Mouse (Mus musculus) forebrain, embryonic 15.5 days (tissue): ENCODE data around the gene Cep95. TPM values are rescaled to one million over a fixed set of nuclear protein-coding genes. Genes with fewer than 3 reads are reported as not detected.
"Not testable (repeated sequence)": the region's sequence is repeated elsewhere in the genome, so short reads cannot be mapped to it uniquely, and the experiment has no call there.

Experiments
- ATAC-seq: fragments of 200-750 bp; cut with Nextera tagmentation; replicated peaks from 2 replicates; pipeline ENCODE4 v1.8.0; 2017; ENCODE audit warnings: mild to moderate bottlenecking, moderate TSS enrichment, moderate library complexity
- H3K27ac ChIP-seq: fragments of 300-500 bp; sonication (generic); replicated peaks from 2 replicates; pipeline ENCODE4 v1.5.1; 2015; ENCODE audit warnings: mild to moderate bottlenecking, inconsistent platforms
- H3K27me3 ChIP-seq: fragments of 300-500 bp; sonication (generic); 2 replicates; pipeline ENCODE4 v1.6.1; 2015; ENCODE audit warnings: inconsistent platforms
- H3K36me3 ChIP-seq: fragments of 300-500 bp; sonication (generic); 2 replicates; pipeline ENCODE4 v1.6.1; 2015; ENCODE audit warnings: mild to moderate bottlenecking, inconsistent platforms
- H3K4me1 ChIP-seq: fragments of 300-500 bp; sonication (generic); 2 replicates; pipeline ENCODE4 v1.6.1; 2015; ENCODE audit warnings: inconsistent platforms
- H3K4me2 ChIP-seq: fragments of 300-500 bp; sonication (generic); replicated peaks from 2 replicates; pipeline ENCODE4 v1.6.1; 2015; ENCODE audit warnings: mild to moderate bottlenecking, inconsistent platforms
- H3K4me3 ChIP-seq: fragments of 300-500 bp; sonication (generic); 2 replicates; pipeline ENCODE4 v1.5.1; 2015; ENCODE audit warnings: mild to moderate bottlenecking, inconsistent platforms
- H3K9ac ChIP-seq: fragments of 300-500 bp; sonication (generic); replicated peaks from 2 replicates; pipeline ENCODE4 v1.6.1; 2015; ENCODE audit warnings: mild to moderate bottlenecking, inconsistent platforms
- H3K9me3 ChIP-seq: fragments of 300-500 bp; sonication (generic); 2 replicates; pipeline ENCODE4 v1.6.1; 2016; ENCODE audit warnings: inconsistent platforms
- WGBS: fragments of 180-500 bp; shearing (Covaris S2); methylation state at CpG from one replicate; pipeline ENCODE4 v1.1.7; 2015; ENCODE audit warnings: mixed read lengths; 5-methylcytosine and 5-hydroxymethylcytosine counted together
- polyA plus RNA-seq: library from polyadenylated mRNA; unstranded; fragments of >200 nt; fragmentation: Nextera tagmentation; extraction: Ambion mirVana; gene quantifications from 2 replicates; pipeline ENCODE4 v1.2.1, GENCODE M21; 2015

Cep95 gene
- 20.5 and 21.2 TPM in 2 replicates for polyA plus RNA-seq

DNA sequence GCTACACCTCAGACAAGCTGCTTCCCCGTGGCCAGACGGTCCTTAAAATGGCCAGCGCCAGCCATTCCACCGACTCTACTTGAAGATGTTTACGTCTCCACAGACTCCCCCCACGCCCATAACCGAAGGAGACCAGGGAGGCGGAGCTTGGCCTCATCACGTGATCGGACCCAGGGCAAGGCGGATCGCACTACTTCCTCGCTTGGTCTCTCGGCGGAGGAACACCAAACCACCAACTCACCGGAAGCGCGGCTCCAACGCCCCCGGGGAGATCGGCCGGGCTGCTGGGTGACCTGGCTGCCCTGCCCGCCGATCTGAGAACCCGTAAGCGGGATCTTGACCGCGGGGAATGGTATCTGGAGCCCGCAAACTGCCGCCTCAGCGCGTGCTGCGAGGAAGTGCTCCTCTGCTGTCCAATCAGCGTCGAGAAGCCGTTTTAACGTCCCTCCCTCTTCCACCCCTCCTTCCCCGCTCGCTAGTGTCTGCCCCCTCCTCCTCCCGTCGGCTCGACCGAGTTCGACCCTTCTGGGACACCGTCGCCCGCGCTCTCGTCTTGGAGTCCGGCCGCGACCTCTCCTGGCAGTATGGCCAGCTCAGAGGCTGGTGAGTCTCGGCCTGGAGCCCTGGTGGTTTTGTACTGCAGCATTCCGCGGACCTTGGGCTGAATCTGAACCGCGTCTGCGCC is at the start of gene Cep95, which contains the start of gene Ddx5:
Cep95 (plus strand) TSS at position 478 of the 685 bp plus-strand sequence.
Ddx5 (minus strand) TSS at position 411 of the 685 bp plus-strand sequence.
- Histone ChIP-seq H3K4me2 (peak within 1 kb of the TSS; percentile 80), H3K4me3 (peak within 1 kb of the TSS; percentile 94), H3K27me3 (no peaks in the 10 kb centered on the region), H3K27ac (peak within 1 kb of the TSS; percentile 99), H3K4me1 (peaks cover 38% of the 10 kb centered on the region), H3K36me3 (peaks cover 38% of the 10 kb centered on the region), H3K9ac (peak within 1 kb of the TSS; percentile 100), H3K9me3 (no peaks in the 10 kb centered on the region)
- ATAC-seq: peak; percentile 91
- under 1% methylated on average over 58 of the region's 58 CpGs for WGBS

GRCm38 (mm10) chr11:106740724-106741123 is 48.3 kb upstream of the Cep95 start:
- not testable (repeated sequence) for H3K9ac ChIP-seq, H3K27ac ChIP-seq, H3K36me3 ChIP-seq, H3K9me3 ChIP-seq, H3K4me2 ChIP-seq, H3K27me3 ChIP-seq, H3K4me3 ChIP-seq, ATAC-seq
- 89% methylated on average over 8 of the region's 8 CpGs for WGBS
- peaks cover 18% of the 10 kb centered on the region for H3K4me1 ChIP-seq

- no peaks in the 10 kb centered on the region for H3K9me3 ChIP-seq
- H3K9ac ChIP-seq: no peak overlapping the region
- ATAC-seq: no peak
- H3K4me3 ChIP-seq: no peak overlapping the region
- no peaks in the 10 kb centered on the region for H3K36me3 ChIP-seq
- H3K4me2 ChIP-seq: no peak overlapping the region
- no peak overlapping the region for H3K27ac ChIP-seq
- peaks cover 18% of the 10 kb centered on the region for H3K4me1 ChIP-seq
- H3K27me3 ChIP-seq: no peaks in the 10 kb centered on the region
- WGBS: 24% methylated on average over 6 of the region's 6 CpGs
These were observed 47.8 kb upstream of the Cep95 start for GRCm38 (mm10) chr11:106741232-106741631.

DNA sequence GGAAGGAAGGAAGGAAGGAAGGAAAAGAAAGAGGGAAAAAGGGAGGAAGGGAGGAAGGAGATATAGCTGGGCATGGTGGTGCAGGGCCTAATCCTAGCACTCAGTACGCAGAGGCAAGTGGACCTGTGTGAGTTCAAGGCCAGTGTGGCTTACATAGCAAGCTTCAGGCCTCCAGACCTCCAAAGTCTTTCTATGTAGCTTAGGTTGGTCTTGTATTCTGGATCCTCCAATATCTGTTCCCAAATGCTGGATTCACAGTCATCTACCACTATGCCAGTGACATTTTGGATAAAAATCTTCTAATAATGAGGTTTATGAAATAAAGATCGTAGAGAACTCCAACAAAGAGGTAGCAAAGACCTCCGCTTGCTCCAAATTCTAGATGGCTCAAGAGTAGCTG is 47.2 kb upstream of the Cep95 start:
- WGBS: 91% methylated on average over 3 of the region's 3 CpGs
- Histone ChIP-seq H3K27me3 (no peaks in the 10 kb centered on the region), H3K4me2 (no peak overlapping the region), H3K4me1 (peaks cover 14% of the 10 kb centered on the region), H3K4me3 (no peak overlapping the region), H3K36me3 (no peaks in the 10 kb centered on the region), H3K27ac (no peak overlapping the region), H3K9ac (no peak overlapping the region), H3K9me3 (no peaks in the 10 kb centered on the region)
- no peak for ATAC-seq

DNA sequence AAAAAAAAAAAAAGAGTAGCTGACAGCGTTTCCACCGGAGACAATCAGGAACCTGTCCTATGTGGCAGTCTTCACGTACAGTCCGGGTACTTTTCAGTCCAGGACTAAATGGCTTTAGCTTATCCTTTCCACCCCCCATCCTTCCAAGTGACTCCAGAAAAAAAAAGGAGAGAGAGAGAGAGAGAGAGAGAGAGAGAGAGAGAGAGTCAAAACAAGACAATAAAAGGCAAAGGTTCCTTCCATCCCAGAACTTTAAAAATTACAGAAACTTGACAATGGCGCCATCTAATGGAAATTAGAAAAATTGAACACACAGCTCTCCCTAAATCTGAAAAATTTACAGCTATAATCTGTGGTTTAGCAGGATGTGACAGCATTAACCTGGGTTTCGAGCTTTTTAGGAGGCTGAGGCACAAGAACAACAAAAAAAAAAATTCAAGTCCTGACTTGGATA is 46.6 kb upstream of the Cep95 start:
- H3K4me3 ChIP-seq: no peak overlapping the region
- H3K9ac ChIP-seq: no peak overlapping the region
- no peaks in the 10 kb centered on the region for H3K36me3 ChIP-seq
- no peaks in the 10 kb centered on the region for H3K27me3 ChIP-seq
- no peak for ATAC-seq
- H3K4me2 ChIP-seq: no peak overlapping the region
- H3K9me3 ChIP-seq: no peaks in the 10 kb centered on the region
- WGBS: 48% methylated on average over 6 of the region's 6 CpGs
- H3K4me1 ChIP-seq: peaks cover 8% of the 10 kb centered on the region
- H3K27ac ChIP-seq: no peak overlapping the region

GRCm38 (mm10) chr11:106744949-106745348 is 44.1 kb upstream of the Cep95 start:
- 0 out of 2 replicates have a peak, but pooled peaks cover 2% of the 10 kb centered on the region for H3K9me3 ChIP-seq
- no peak for ATAC-seq
- H3K36me3 ChIP-seq: no peaks in the 10 kb centered on the region
- H3K4me3 ChIP-seq: no peak overlapping the region
- peaks cover 3% of the 10 kb centered on the region for H3K4me1 ChIP-seq
- H3K4me2 ChIP-seq: no peak overlapping the region
- WGBS: 91% methylated on average over 5 of the region's 5 CpGs
- no peaks in the 10 kb centered on the region for H3K27me3 ChIP-seq
- no peak overlapping the region for H3K27ac ChIP-seq
- no peak overlapping the region for H3K9ac ChIP-seq

DNA sequence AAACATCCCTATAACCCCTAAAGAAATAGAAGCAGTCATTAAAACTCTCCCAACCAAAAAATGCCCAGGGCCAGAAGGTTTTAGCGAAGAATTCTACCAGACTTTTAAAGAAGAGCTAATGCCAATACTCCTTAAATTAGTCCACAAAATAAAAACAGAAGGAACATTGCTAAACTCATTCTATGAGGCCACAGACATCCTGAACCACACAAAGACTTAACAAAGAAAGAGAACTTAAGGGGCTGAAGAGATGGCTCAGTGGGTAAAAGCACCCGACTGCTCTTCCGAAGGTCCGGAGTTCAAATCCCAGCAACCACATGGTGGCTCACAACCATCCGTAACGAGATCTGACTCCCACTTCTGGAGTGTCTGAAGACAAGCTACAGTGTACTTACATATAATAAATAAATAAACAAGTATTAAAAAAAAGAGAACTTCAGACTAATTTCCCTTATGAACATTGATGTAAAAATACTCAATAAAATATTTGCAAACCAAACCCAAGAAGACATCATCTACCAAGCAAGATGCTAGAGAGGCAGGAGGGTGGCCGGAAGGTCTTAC is 39.4 kb upstream of the Cep95 start:
- ATAC-seq, H3K9me3 ChIP-seq, H3K27me3 ChIP-seq, H3K4me3 ChIP-seq, H3K9ac ChIP-seq, H3K4me1 ChIP-seq, H3K27ac ChIP-seq, H3K4me2 ChIP-seq, H3K36me3 ChIP-seq: not testable (repeated sequence)
- WGBS: 92% methylated on average over 7 of the region's 7 CpGs

DNA sequence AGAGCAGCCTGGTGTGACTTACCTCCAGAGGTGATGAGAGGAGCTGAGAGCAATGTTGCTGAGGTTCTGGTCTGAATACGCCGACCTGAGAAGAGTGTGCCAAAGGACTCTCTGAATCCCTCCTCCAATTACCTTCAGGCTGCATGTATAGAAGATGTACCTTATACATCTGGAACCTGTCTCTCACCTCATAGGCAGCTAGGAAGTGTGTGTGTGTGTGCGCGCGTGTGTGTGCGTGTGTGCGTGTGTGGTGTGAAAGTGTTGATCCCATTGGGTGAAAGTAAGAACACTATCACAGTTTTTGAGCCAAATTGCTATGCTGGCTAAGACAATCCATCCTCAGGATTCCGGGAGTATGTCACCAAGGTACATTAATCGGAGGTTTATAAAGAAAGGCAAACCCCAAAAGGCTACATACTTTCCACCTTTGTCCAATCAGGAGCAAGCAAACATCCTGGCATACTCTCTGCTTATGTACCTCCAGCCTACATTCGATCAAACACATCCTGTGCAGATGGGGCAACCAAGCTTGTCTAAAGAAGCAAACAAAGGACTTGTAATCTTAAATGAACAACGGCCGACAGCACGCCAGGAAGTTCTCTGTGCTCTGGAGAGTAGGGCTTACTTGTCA is 38.8 kb upstream of the Cep95 start, which contains the start of gene Pecam1:
Pecam1 (minus strand) TSS at position 508 of the 631 bp plus-strand sequence.
- no peaks in the 10 kb centered on the region for H3K36me3 ChIP-seq
- H3K27ac ChIP-seq: no peak within 1 kb of the TSS
- ATAC-seq: no peak
- WGBS: 87% methylated on average over 13 of the region's 13 CpGs
- H3K4me1 ChIP-seq: no peaks in the 10 kb centered on the region
- H3K9me3 ChIP-seq: 0 out of 2 replicates have a peak, but pooled peaks cover 2% of the 10 kb centered on the region
- no peak within 1 kb of the TSS for H3K4me3 ChIP-seq
- H3K27me3 ChIP-seq: no peaks in the 10 kb centered on the region
- no peak within 1 kb of the TSS for H3K4me2 ChIP-seq
- H3K9ac ChIP-seq: no peak within 1 kb of the TSS

- Histone ChIP-seq H3K9ac (no peak within 1 kb of the TSS), H3K4me3 (no peak within 1 kb of the TSS), H3K36me3 (no peaks in the 10 kb centered on the region), H3K9me3 (0 out of 2 replicates have a peak, but pooled peaks cover 2% of the 10 kb centered on the region), H3K4me1 (no peaks in the 10 kb centered on the region), H3K4me2 (no peak within 1 kb of the TSS), H3K27me3 (no peaks in the 10 kb centered on the region), H3K27ac (no peak within 1 kb of the TSS)
- no peak for ATAC-seq
- WGBS: 91% methylated on average over 17 of the region's 17 CpGs
These were observed 37.7 kb upstream of the Cep95 start, which contains the start of gene Milr1 for GRCm38 (mm10) chr11:106751039-106752018. TSS of gene Milr1 (plus strand) at chr11:106751226.

GRCm38 (mm10) chr11:106752103-106752502 is 36.9 kb upstream of the Cep95 start:
- Histone ChIP-seq H3K9me3 (0 out of 2 replicates have a peak, but pooled peaks cover 2% of the 10 kb centered on the region), H3K36me3 (no peaks in the 10 kb centered on the region), H3K4me2 (no peak overlapping the region), H3K4me1 (no peaks in the 10 kb centered on the region), H3K27me3 (no peaks in the 10 kb centered on the region), H3K9ac (no peak overlapping the region), H3K27ac (no peak overlapping the region), H3K4me3 (no peak overlapping the region)
- 91% methylated on average over 7 of the region's 7 CpGs for WGBS
- no peak for ATAC-seq

GRCm38 (mm10) chr11:106753314-106753713 is 35.7 kb upstream of the Cep95 start:
- H3K4me2 ChIP-seq: no peak overlapping the region
- H3K27me3 ChIP-seq: no peaks in the 10 kb centered on the region
- H3K36me3 ChIP-seq: no peaks in the 10 kb centered on the region
- H3K9ac ChIP-seq: no peak overlapping the region
- no peak overlapping the region for H3K27ac ChIP-seq
- H3K4me3 ChIP-seq: no peak overlapping the region
- WGBS: 91% methylated on average over 6 of the region's 6 CpGs
- ATAC-seq: no peak
- no peaks in the 10 kb centered on the region for H3K9me3 ChIP-seq
- no peaks in the 10 kb centered on the region for H3K4me1 ChIP-seq
